Mouse (Mus musculus): Measurements from ENCODE around the gene Sema3g. TPM values are rescaled to one million over a fixed set of nuclear protein-coding genes. Genes with fewer than 3 reads are reported as not detected.

Gene Sema3g
- 0.56 and 0.64 TPM in 2 replicates for polyA plus RNA-seq (2014; fragmentation: Nextera tagmentation; extraction: Ambion mirVana)

DNA sequence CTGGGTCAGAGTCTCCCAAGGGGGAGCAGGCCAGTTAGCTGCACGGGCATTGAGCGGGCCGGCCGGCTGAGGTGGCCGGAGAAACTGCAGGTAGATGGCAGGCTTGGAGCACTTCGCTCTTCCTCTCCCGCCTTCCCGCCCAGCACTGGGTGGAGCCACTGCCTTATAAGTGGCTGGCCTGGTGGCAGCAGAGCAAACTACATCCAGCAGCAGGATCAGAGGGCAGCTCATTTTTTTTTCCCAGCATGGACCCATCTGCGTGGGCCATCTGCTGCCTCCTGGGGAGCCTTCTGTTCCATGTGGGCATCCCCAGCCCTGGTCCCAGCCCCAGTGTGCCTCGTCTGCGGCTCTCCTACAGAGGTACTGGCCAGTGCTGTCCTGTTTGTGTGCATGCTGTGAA, at the start of gene Sema3g:
Gene Sema3g (plus strand): TSS at position 195 of the 400 bp plus-strand sequence.
- Histone ChIP-seq H3K27ac (ENCODE audit: low read depth, low read length) (no peak within 1 kb of the TSS), H3K4me2 (replicated peaks; ENCODE audit: low read depth, low read length) (peak within 1 kb of the TSS; percentile 22; the same call in 1 of the 2 replicates), H3K9ac (ENCODE audit: low read depth, low read length) (peak within 1 kb of the TSS; percentile 45; the same call in 1 of the 2 replicates), H3K9me3 (ENCODE audit: control insufficient read depth, low read length) (no peaks in the 10 kb centered on the region), H3K27me3 (ENCODE audit: control insufficient read depth, insufficient read depth, low read length) (no peaks in the 10 kb centered on the region), H3K36me3 (ENCODE audit: control insufficient read depth, insufficient read depth, low read length) (no peaks in the 10 kb centered on the region), H3K4me1 (ENCODE audit: control insufficient read depth, insufficient read depth, low read length) (peaks cover 3% of the 10 kb centered on the region; the same call in 1 of the 2 replicates), H3K4me3 (ENCODE audit: low read length) (no peak within 1 kb of the TSS)
- ATAC-seq (ENCODE audit: low FRiP score, low TSS enrichment): peak; percentile 82
- WGBS: 9% methylated on average over 11 of the region's 11 CpGs

DNA sequence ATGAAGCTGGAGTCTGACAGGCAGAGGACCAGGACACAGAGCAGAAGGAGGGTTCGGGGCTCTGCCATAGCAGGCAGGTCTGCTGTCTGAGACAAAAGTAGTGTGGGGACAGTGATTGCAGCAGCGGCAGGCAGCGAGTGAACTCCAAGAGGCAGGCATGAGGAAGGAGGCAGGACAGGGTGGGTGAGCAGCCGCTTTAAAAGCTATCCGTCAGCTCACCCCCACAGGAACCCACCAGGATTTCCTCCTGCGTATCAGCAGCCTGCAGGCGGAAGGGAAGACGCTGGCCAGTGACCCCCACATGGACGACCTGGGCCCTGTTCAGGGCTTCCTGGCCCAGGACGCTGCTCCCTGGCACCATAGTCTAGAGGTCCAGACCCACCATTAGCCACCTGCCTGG, 49.2 kb upstream of the Sema3g start, which contains the start of gene Stab1:
Gene Stab1 (minus strand): TSS at position 217 of the 400 bp plus-strand sequence.
- peak within 1 kb of the TSS; percentile 29 for H3K4me2 ChIP-seq (replicated peaks; ENCODE audit: low read depth, low read length)
- H3K4me1 ChIP-seq (ENCODE audit: control insufficient read depth, insufficient read depth, low read length): peaks cover 21% of the 10 kb centered on the region; the same call in 1 of the 2 replicates
- H3K27me3 ChIP-seq (ENCODE audit: control insufficient read depth, insufficient read depth, low read length): no peaks in the 10 kb centered on the region
- WGBS: 22% methylated on average over 10 of the region's 10 CpGs
- peak within 1 kb of the TSS; percentile 39; the same call in 1 of the 2 replicates for H3K27ac ChIP-seq (ENCODE audit: low read depth, low read length)
- peaks cover 36% of the 10 kb centered on the region for H3K36me3 ChIP-seq (ENCODE audit: control insufficient read depth, insufficient read depth, low read length)
- H3K9me3 ChIP-seq (ENCODE audit: control insufficient read depth, low read length): no peaks in the 10 kb centered on the region
- peak within 1 kb of the TSS; percentile 37; the same call in 1 of the 2 replicates for H3K9ac ChIP-seq (ENCODE audit: low read depth, low read length)
- H3K4me3 ChIP-seq (ENCODE audit: low read length): peak within 1 kb of the TSS; percentile 28
- ATAC-seq (ENCODE audit: low FRiP score, low TSS enrichment): no peak

DNA sequence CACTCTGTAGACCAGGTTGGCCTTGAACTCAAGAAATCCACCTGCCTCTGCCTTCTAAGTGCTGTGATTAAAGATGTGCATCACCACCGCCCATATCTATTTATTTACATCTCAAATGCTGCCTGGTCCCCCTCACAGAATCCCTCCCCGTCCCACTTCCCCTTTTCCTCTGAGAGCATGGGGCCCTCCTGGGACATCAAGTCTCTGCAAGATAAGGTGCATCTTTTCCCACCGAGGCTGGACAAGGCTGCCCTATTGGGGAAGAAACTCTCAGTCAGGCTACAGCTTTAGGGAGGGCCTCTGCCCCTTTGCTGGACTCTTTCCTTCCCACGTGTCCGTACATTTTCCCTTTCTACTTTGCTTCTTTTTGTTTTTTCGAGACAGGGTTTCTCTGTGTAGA, 48.2 kb upstream of the Sema3g start:
- Histone ChIP-seq H3K4me1 (ENCODE audit: control insufficient read depth, insufficient read depth, low read length) (peaks cover 21% of the 10 kb centered on the region; the same call in 1 of the 2 replicates), H3K9me3 (ENCODE audit: control insufficient read depth, low read length) (no peaks in the 10 kb centered on the region), H3K4me2 (replicated peaks; ENCODE audit: low read depth, low read length) (no peak overlapping the region), H3K27ac (ENCODE audit: low read depth, low read length) (no peak overlapping the region), H3K27me3 (ENCODE audit: control insufficient read depth, insufficient read depth, low read length) (no peaks in the 10 kb centered on the region), H3K4me3 (ENCODE audit: low read length) (no peak overlapping the region), H3K9ac (ENCODE audit: low read depth, low read length) (no peak overlapping the region), H3K36me3 (ENCODE audit: control insufficient read depth, insufficient read depth, low read length) (peaks cover 46% of the 10 kb centered on the region)
- WGBS: 76% methylated on average over 6 of the region's 6 CpGs
- ATAC-seq (ENCODE audit: low FRiP score, low TSS enrichment): no peak

DNA sequence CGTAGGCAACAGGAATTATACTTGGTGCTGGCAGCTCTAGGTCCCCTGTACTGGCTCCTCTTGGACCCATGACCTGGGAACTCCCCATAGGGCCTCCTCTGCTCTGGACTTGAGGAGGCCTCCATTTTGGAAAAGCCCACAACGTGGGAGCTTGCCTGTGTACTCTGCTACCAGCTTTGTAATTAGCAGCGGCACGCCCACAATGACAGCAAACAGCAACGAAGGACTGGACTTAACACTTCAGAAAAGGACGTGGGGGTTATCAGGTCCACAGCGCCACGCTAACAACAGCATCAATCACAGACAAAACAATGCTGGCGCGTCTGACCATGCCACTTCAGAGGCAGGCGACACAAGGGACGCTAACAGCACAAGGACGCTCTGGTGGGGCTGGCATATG, 46.7 kb upstream of the Sema3g start:
- Histone ChIP-seq H3K27ac (ENCODE audit: low read depth, low read length) (no peak overlapping the region), H3K36me3 (ENCODE audit: control insufficient read depth, insufficient read depth, low read length) (peaks cover 61% of the 10 kb centered on the region), H3K9ac (ENCODE audit: low read depth, low read length) (no peak overlapping the region), H3K27me3 (ENCODE audit: control insufficient read depth, insufficient read depth, low read length) (no peaks in the 10 kb centered on the region), H3K4me3 (ENCODE audit: low read length) (no peak overlapping the region), H3K9me3 (ENCODE audit: control insufficient read depth, low read length) (no peaks in the 10 kb centered on the region), H3K4me2 (replicated peaks; ENCODE audit: low read depth, low read length) (no peak overlapping the region), H3K4me1 (ENCODE audit: control insufficient read depth, insufficient read depth, low read length) (peaks cover 12% of the 10 kb centered on the region; the same call in 1 of the 2 replicates)
- ATAC-seq (ENCODE audit: low FRiP score, low TSS enrichment): no peak
- 86% methylated on average over 13 of the region's 13 CpGs for WGBS

DNA sequence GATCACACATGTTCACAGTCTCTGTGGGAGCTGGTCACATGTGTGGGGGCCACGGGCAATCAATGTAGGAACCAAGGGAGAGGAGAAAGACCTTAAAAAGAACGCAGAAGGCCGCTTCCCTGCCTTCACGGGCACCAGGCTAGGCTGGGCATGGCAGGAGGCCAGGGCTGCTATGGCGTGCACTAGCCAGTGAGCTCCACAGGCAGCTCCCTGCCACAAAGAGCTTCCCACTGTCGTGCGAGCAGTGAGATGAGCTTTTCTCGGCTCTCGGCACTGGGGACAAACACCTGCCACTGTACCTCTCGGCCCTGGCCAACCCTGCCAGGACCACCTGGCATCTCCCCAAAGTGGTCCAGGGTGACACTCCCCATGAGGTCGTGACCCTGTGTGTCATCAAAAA, 46.3 kb upstream of the Sema3g start:
- Histone ChIP-seq H3K9me3 (ENCODE audit: control insufficient read depth, low read length) (no peaks in the 10 kb centered on the region), H3K36me3 (ENCODE audit: control insufficient read depth, insufficient read depth, low read length) (peaks cover 65% of the 10 kb centered on the region), H3K4me3 (ENCODE audit: low read length) (no peak overlapping the region), H3K27ac (ENCODE audit: low read depth, low read length) (no peak overlapping the region), H3K4me2 (replicated peaks; ENCODE audit: low read depth, low read length) (no peak overlapping the region), H3K27me3 (ENCODE audit: control insufficient read depth, insufficient read depth, low read length) (no peaks in the 10 kb centered on the region), H3K9ac (ENCODE audit: low read depth, low read length) (no peak overlapping the region), H3K4me1 (ENCODE audit: control insufficient read depth, insufficient read depth, low read length) (peaks cover 8% of the 10 kb centered on the region; the same call in 1 of the 2 replicates)
- 95% methylated on average over 11 of the region's 11 CpGs for WGBS
- ATAC-seq (ENCODE audit: low FRiP score, low TSS enrichment): no peak

DNA sequence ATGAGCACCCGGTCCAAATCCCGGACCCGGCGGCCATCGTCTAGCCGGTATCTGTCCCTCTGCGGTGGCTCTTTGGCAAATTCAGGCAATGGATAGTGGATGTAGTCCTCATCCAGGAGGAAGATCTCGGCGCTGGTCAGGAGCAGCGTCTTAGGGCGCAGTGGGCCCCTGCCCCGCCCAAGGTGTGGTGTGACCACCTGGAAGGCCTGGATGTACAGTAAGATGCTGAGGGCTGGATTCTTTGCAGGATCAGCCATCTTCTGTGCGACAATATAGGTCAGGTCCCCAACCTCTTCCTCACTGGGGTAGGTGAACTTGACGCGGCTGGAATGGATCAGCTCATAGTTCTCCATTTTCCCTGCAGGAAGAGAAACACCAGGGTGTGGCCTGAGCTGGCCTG, 45.8 kb upstream of the Sema3g start:
- Histone ChIP-seq H3K9ac (ENCODE audit: low read depth, low read length) (no peak overlapping the region), H3K9me3 (ENCODE audit: control insufficient read depth, low read length) (no peaks in the 10 kb centered on the region), H3K36me3 (ENCODE audit: control insufficient read depth, insufficient read depth, low read length) (peaks cover 70% of the 10 kb centered on the region), H3K4me2 (replicated peaks; ENCODE audit: low read depth, low read length) (no peak overlapping the region), H3K27me3 (ENCODE audit: control insufficient read depth, insufficient read depth, low read length) (no peaks in the 10 kb centered on the region), H3K27ac (ENCODE audit: low read depth, low read length) (no peak overlapping the region), H3K4me1 (ENCODE audit: control insufficient read depth, insufficient read depth, low read length) (0 out of 2 replicates have a peak, but pooled peaks cover 5% of the 10 kb centered on the region), H3K4me3 (ENCODE audit: low read length) (no peak overlapping the region)
- WGBS: 96% methylated on average over 15 of the region's 15 CpGs
- ATAC-seq (ENCODE audit: low FRiP score, low TSS enrichment): no peak

DNA sequence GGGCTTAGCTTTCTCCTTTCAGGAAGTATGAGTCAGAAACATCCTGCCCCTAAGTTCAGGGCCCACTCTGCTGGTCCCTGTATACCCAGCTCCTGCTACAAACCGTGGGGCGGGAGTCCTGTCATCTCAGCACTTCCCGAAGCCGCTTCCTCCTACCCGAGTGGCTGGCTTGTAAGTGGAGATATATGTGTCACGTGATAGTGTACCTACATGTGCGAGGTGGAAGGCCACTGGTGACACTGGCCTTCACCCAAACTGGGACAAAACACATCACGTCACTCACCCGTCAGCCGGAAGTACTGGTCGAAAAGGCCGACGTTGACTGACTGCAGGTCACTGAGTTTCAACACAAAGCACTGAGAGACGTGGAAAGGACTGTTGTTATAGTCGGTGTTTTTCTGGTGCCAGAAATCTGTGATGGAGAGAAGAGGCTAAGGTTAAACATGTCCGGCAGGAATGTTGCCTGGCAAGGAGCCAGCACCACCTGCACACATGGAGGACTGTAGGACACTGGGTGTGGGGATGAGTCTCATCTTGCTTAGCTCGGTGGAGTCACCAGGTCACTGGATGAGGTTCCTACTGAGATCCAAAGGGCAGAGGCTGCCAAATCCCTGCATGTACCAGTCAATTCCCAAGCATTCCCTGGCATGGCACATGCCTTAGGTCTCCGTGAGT, 44.7 kb upstream of the Sema3g start:
- peaks cover 81% of the 10 kb centered on the region for H3K36me3 ChIP-seq (ENCODE audit: control insufficient read depth, insufficient read depth, low read length)
- H3K9me3 ChIP-seq (ENCODE audit: control insufficient read depth, low read length): no peaks in the 10 kb centered on the region
- no peak overlapping the region for H3K27ac ChIP-seq (ENCODE audit: low read depth, low read length)
- H3K4me2 ChIP-seq (replicated peaks; ENCODE audit: low read depth, low read length): no peak overlapping the region
- H3K4me1 ChIP-seq (ENCODE audit: control insufficient read depth, insufficient read depth, low read length): 0 out of 2 replicates have a peak, but pooled peaks cover 5% of the 10 kb centered on the region
- H3K9ac ChIP-seq (ENCODE audit: low read depth, low read length): no peak overlapping the region
- no peaks in the 10 kb centered on the region for H3K27me3 ChIP-seq (ENCODE audit: control insufficient read depth, insufficient read depth, low read length)
- no peak overlapping the region for H3K4me3 ChIP-seq (ENCODE audit: low read length)
- 76% methylated on average over 18 of the region's 18 CpGs for WGBS
- ATAC-seq (ENCODE audit: low FRiP score, low TSS enrichment): no peak

DNA sequence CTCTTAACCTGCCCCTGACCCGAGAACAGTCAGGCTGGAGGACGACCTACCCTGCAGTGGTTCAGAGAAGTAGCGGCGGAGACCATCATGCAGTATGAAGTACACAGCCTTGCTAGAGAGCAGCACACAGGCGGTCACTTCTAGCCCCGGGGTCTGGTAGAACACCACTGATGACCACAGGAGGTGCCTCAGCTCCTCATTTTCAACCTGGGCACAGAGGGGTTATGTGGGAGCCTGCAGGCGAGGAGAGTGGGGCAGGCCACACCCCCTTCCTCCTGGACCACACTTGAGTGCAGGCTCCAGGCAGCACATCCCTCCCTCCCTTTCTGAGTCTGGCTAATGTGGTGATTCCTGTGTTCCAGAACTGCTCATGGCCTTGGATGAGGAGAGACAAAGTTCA, 44.1 kb upstream of the Sema3g start:
- peaks cover 86% of the 10 kb centered on the region for H3K36me3 ChIP-seq (ENCODE audit: control insufficient read depth, insufficient read depth, low read length)
- 0 out of 2 replicates have a peak, but pooled peaks cover 4% of the 10 kb centered on the region for H3K4me1 ChIP-seq (ENCODE audit: control insufficient read depth, insufficient read depth, low read length)
- H3K27ac ChIP-seq (ENCODE audit: low read depth, low read length): no peak overlapping the region
- no peak for ATAC-seq (ENCODE audit: low FRiP score, low TSS enrichment)
- no peak overlapping the region for H3K4me3 ChIP-seq (ENCODE audit: low read length)
- H3K4me2 ChIP-seq (replicated peaks; ENCODE audit: low read depth, low read length): no peak overlapping the region
- WGBS: 90% methylated on average over 7 of the region's 7 CpGs
- H3K9ac ChIP-seq (ENCODE audit: low read depth, low read length): no peak overlapping the region
- H3K9me3 ChIP-seq (ENCODE audit: control insufficient read depth, low read length): no peaks in the 10 kb centered on the region
- H3K27me3 ChIP-seq (ENCODE audit: control insufficient read depth, insufficient read depth, low read length): no peaks in the 10 kb centered on the region

DNA sequence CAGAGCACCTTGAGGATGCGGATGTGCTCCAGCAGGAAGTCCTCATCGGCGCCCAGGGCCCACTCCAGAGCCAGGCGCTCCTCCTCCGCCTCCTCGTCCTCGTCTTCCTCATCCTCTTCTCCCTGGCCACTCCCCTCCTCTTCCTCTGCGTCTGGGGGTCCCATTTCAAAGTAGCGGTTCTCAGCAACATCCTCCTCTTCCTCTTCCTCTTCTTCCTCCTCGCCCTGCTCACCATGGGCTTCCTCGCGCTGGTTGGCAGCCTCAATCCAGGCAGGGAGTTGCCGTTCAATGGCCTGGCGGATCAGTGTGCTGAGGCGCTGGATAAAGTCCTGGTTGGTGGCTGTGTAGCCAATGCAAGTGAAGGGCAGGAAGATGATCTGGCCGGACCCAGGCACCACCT, 40.4 kb upstream of the Sema3g start:
- H3K4me2 ChIP-seq (replicated peaks; ENCODE audit: low read depth, low read length): no peak overlapping the region
- WGBS: 88% methylated on average over 16 of the region's 16 CpGs
- no peaks in the 10 kb centered on the region for H3K9me3 ChIP-seq (ENCODE audit: control insufficient read depth, low read length)
- no peak overlapping the region for H3K27ac ChIP-seq (ENCODE audit: low read depth, low read length)
- peaks cover 99% of the 10 kb centered on the region for H3K36me3 ChIP-seq (ENCODE audit: control insufficient read depth, insufficient read depth, low read length)
- H3K4me3 ChIP-seq (ENCODE audit: low read length): no peak overlapping the region
- no peaks in the 10 kb centered on the region for H3K4me1 ChIP-seq (ENCODE audit: control insufficient read depth, insufficient read depth, low read length)
- no peak for ATAC-seq (ENCODE audit: low FRiP score, low TSS enrichment)
- no peaks in the 10 kb centered on the region for H3K27me3 ChIP-seq (ENCODE audit: control insufficient read depth, insufficient read depth, low read length)
- H3K9ac ChIP-seq (ENCODE audit: low read depth, low read length): no peak overlapping the region
